Mouse (Mus musculus) heart, postnatal 10 days (tissue): Measurements from ENCODE around the gene Cd46. TPM values are rescaled to one million over a fixed set of nuclear protein-coding genes. Genes with fewer than 3 reads are reported as not detected.

Experiments used
- DNase-seq, 2 experiments: peaks; one replicate each; pipeline ENCODE4 v3.0.0; 2021
- intact Hi-C: fragments of 180-260 bp; cut with DNase I; formaldehyde crosslinking; loops from one replicate; pipeline ENCODE4 v1.15.1; 2025
- total RNA-seq, 2 experiments: library from RNA; stranded (reverse); gene quantifications; 2 replicates each; pipeline ENCODE4 v1.2.3; 2021

The Cd46 gene
- total RNA-seq, 2 experiments from 2014 or later: 1.7 TPM

DNA sequence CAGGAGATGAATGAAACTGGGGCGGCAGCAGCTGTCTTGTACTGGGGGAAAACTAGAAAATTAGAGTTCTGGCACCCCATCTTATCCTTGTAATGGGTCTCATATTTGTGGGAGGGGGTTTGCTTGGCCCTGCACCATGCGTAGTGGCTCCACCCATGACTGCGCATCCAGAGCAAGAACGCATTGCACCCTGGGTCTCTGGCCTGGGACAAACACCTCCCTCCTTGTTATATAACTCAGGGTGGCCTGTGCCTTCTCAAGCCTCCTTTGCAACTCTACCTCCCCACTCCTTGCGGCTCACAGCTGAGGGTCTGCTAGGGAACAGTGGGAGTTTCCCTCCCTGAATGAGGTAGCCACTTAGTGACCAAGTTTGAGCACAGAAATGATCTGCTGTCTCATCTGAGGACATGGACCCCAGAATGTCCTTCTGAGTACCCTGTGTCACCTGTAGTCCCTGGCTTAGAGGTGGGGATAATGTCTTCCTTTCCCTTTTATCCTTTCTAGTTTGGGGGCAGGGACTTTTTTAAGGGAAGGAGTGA lies 72.9 kb downstream of the Cd46 start:
- intact Hi-C loops: no loop called here
- no peak for DNase-seq

DNA sequence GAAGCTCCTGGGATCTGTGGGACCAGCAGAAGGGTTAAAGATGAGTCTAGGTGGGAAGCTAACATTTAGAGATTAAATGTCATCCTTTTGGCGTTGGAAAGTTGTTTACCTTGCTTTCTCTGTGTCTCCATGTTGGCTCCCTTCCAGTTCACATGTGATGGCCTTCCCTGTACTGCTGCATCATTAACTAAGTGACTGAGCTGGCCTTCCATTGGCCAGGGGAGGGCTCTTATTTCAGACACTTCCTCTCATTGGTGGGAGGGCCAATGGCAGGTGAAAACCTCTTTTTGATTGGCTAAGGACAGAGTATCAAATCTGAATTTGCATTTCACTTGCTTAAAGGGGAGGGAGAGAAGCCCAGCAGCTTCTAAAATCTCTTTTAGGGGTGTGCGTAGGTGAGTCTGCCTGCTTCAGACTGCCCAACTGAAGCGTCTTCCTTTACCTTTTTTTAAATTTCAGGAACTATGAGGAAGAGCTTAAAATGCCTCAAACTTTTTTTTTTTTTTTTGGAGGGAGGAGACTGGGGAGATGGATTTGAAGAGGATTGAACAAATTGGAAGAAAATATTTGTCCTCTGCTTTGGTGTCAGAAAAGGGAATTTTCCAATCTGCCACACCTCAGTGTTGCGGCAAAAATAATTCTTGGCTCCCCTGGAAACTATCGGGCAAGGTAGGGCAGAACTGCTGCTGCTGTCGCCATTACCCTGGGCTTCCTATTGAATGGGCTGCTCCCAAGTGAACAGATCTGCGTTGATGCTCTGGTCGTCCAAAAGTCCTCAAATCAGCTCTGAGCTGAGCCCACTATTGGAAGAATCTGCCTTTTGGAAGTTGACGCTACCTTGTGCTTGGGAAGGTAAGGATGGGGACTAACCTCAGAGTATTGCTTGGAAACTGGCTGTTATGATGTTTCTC lies 73.7 kb downstream of the Cd46 start:
- intact Hi-C loops: no loop called here
- peak; percentile 47 to 68 for DNase-seq

DNA sequence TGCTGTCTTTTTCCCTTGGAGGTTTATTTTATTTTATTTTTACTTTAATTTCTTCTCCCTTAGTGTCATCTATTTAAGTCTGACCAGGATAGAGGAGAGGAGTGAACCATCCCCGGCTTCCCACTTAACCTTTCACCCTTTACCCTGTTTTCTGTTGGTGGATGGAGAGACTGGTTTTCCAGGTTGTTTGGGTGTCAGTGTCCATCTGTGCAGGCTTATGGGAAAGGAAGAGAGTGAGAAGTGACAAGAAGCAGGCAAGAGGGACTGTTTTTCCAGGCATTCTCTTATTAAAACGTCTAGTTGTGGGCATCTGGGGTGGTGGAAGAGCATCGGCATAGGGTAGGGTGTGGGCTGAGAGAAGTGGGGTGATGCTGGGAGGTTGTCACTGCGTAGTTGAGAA lies 74.4 kb downstream of the Cd46 start:
- DNase-seq: no peak
- intact Hi-C loops: loop anchor here (2.0 kb wide), 1 partner anchor 41 kb away; no protein-coding TSS in a partner anchor

DNA sequence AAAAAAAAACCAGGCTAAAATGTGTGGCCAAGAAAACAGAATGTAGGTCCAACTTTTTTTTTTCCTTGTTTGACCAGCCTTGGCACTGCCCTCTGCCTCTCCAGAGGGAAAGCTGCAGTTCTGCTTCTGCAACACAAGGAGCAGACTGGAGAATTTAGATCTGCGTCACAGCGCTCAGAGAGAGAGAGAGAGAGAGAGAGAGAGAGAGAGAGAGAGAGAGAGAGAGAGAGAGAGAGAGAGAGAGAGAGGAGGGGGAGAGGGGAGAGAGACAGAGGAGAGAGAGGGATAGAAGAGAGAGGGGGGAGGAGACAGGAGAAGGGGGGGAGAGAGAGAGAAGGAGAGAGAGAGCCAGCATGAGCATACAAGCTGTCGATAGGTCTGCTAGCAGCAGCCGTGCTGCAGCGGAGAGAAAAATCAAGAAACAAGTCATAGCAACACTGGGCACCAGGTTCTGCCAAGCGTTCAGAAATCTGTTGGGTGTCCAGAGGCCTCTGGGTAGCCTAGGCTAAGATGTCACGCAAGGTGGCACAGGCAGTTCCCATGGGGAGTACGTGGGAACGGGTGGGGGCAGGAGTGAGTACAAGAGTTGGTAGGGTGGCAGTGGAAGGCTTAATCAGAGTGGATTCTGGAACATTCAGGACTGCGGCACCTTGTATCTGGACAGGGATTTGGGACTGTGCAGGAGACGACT lies 75.1 kb downstream of the Cd46 start:
- peak; percentile 50 to 60 for DNase-seq
- intact Hi-C loops: loop anchor here (2.0 kb wide), 1 partner anchor 40 kb away; no protein-coding TSS in a partner anchor

DNA sequence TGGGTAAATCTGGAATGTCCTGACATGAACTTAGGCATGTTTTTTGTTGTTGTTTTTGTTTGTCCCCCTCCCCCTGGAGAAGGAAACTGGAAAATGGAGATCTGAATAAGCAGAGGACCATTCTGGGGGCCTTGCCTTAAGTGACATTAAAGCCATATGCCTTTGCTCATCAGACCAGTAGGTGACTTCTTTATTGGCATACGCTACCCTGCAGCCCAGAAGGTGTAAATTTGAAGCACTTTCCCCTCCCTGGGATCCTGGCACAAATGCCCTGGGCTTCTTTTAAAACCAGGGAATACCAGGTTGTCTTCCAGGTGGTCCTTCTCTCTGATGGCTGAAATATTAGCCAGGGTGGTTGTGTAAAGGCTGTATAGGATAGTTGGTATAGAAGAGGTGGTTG lies 76.8 kb downstream of the Cd46 start:
- intact Hi-C loops: no loop called here

DNA sequence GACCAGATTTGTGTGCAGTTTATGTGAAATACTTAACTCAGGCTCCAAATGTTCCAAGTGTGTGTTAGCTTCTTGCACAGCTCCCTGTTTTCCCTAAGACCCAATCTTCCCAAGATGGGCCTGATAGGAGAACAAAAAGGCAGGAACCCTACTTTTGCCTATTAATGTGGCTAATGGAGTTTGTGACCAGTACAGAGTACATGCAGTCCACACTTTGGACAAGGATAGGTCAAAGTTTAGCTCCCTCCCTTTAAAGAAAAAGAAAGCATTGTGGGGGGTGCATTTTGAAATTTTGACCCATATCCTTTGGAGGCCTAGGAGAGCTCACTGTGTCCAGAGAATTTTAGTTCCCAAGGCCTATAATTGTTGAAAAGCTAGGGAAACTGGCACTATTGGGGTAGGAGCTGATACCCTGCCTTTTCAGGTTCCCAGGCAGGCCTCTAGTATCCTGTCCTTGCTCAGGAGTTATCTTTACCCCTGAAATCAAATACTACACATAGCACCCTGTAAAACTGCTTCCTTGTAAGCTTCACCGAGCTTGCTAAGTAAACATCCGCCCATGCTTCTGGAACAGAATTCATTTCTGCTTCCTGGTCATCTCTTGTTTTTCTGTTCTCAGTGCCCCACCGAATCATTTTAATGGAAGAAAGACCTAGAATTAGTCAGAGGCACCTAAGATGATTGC lies 77.7 kb downstream of the Cd46 start:
- DNase-seq: no peak
- intact Hi-C loops: no loop called here

More for the DNA sequence above, 76.8 kb downstream of the Cd46 start:
- DNase-seq: no peak

DNA sequence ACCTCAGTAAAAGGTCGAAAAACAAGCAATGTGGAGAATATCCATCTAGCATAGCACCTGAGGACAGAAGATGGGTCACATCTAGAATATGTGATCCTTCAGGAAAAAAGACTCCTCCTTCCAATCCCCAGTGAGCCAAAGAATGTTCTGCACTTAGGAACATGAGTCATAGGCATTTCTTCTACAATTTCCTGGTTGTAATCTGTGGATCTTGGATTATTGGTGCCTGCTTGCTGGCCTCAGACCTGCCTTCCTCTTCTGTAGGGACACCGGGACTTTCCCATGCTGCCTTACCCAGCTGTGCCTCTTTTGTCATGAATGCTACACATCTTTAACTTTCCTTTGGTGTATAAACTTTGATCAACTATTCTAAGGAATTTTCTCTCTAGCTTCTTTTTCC lies 79.5 kb downstream of the Cd46 start:
- intact Hi-C loops: no loop called here
- no peak for DNase-seq

DNA sequence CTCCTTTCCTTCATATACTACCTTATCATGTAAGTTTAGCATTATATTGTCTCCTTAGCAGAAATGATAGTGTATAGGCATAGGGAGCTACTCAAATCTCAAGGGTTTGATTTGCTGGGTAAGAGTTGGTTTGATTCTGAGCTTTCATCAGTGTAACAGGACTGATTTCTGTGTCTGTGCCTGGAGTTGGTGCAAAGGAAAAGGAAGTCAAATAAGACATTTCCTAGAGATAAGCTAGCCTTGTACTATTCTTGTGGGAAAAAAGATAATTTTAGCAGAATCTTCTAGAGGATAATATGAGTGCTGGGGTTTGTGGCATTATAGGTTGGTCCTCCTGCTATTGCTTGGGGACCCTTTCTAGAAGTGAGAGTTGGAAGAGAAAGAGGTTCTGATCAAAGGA lies 85.8 kb downstream of the Cd46 start:
- DNase-seq: no peak
- intact Hi-C loops: no loop called here

DNA sequence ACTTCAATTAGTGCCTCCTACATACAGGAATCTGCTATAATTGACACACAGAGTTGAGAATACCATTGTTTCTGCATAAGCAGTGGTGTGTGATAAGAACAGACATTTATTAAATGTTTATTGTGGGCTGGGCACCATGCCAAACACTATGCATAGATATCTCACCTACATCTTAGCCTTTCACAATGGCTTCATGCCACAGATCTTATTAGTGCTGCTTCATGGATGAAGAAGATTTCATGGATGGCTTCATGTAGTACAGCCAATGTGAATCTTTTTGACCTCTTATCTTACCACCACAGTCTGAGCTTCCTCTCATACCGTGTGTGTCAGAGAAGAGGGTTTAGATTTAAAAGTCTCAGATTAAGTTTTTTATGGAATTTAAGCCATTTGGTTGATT lies 87.9 kb downstream of the Cd46 start:
- DNase-seq: no peak
- intact Hi-C loops: no loop called here

DNA sequence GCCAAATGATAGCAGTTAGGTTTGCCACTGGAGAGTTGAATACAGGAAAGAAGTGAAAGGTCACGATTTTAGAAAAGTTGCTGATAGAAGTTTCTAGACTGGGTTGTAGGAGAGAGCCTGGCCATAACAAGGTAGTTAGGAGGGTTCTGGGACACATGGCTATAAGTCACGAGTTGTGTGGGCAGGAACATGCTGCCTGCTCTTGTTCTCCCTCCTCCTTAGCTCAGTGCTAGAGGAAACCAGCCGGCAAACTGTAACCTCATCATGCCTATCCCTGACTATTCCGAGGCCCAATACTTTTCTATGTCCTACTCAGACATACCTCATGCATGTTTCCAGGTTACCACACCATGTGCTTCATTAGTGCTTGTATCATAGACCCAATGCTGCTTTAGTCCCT lies 88.7 kb downstream of the Cd46 start:
- DNase-seq: no peak
- intact Hi-C loops: no loop called here

DNA sequence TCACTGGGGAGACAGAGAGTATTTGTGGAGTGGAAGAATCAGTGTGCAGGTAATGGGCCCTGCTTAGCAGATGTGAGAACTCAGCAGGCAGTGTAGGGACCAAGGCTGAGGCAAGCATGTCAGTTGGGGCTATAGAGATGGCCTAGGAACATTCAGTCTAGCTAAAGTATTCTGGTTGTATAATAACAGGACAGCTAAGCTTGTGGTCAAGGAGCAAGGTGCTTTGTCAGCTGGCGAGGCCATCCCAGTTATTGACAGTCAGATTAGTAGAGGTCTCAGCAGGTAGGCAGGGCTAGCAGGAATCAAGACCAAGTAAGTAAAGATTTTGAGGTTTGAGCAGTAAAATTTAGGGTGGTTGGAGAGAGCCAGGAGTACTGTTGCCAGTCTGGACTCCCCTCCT lies 93.7 kb downstream of the Cd46 start:
- DNase-seq: no peak
- intact Hi-C loops: no loop called here

DNA sequence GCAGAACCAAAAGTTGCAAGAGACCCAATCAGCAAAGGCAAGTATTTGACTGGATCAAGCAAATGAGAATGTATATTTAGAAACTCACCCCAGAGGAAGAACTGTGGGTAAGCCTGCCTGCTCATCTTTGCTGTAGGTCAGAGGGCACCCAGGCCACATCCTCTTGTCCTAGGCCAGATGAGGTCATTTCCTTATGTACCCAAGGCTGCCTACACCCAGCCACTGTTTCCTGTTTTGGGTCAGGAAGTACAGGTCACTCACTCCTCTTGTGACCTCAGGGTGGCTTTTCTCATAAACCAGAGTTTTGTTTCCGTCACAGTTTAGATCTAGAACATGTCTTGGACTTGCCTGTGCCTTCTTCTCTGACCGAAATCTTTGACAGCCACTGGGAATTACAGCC lies 96.9 kb downstream of the Cd46 start:
- DNase-seq: peak in 1 of 2 experiments; percentile 35
- intact Hi-C loops: no loop called here

DNA sequence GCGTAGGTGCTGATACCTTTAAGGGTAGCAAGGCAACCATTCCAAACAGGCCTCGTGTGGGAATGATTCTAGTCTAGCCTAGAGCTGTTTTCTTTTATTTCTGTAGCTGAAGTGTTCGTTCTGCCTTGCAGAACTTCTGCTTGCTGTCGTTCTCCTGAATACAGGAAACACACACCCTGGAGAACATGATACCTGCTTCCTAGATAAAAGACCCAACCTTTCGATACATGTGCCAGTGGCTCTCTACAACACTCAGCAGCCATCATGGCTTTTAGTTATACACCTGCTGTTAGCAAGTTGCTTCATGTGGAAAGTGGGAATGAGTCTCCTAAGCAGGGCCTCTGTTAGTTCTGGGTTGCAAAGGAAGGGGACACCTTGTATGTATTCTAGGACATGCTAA lies 97.8 kb downstream of the Cd46 start:
- intact Hi-C loops: no loop called here
- DNase-seq: no peak

DNA sequence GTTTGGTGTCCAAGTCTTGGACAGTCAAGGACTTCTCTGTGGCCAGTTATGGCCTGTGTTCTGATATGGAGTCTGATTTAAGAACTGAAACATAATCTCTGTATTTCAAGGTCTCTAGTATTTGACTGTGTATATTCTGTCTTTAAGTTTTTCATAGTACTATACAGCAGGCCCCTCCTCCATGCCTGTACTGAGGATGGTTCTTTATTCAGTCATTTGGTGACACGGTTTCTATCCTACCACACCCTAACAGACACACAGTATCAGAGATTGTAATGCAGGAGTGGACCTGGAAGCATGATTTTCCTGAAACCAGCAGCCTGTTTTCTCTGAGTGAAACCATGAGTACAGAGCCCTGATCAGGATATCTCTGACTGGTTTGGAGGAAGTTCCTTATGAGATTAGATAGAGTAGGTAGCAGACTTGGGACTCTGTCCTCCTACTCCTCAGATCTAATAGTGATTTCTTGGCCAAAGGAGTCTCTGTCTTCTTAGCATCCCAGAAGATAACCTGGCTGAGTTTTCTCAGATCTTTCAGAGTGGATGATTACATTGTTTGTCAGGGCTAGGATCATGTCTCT lies 98.5 kb downstream of the Cd46 start:
- intact Hi-C loops: no loop called here
- DNase-seq: no peak

DNA sequence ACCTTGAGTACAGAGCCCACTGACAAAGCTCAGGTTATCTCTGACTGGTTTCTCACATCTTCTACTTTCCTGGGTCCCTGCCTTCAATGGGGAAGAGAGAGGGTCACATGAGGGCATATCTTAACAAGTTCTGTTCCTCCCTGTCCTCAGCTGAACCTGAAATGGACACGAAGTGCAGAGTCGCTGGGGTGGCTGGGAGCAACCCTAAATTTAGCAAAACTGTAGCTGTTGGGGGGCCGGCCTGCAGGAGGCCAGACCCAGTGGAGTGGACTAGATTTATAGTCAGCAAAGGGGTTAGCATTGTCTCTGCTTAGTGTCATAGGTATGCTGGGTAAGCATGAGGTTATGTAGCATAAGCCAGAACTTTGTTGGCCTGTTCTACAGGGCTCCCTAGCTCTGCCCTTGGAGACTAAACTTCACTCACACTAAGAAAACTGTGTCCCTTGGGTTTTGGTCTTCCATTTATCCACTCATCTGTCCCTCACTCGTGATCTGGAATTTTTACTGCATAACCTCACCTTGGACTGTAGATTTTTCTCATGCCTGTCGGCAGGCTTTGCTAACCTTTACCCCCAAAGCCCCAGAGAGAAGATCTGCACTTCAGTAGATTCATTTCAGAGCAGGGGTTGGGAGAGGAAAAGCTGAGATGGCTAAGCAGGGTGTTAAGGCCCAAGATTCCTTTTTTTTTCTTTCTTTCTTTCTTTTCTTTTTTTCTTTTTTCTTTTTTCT lies 99.3 kb downstream of the Cd46 start:
- DNase-seq: peak; percentile 42 to 61
- intact Hi-C loops: no loop called here

DNA sequence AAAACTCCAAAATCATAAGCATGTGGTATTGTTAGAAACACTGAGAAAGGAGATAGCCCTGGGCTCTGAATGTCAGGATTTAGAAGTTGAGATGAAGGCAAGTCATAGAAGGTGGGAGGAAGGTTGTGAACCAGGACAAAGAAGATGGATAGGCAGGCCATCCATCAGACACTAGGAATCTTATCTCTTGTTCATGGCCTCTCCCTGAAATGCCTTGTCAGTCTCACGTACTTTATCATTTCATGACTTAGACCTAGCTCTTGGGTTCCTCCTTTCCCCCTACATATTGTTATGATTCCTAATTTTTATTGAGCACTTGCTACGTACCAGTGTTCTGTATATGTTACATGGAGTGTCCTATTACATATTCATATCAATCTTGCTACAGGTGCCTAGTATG lies 100.4 kb downstream of the Cd46 start:
- intact Hi-C loops: no loop called here
- no peak for DNase-seq

DNA sequence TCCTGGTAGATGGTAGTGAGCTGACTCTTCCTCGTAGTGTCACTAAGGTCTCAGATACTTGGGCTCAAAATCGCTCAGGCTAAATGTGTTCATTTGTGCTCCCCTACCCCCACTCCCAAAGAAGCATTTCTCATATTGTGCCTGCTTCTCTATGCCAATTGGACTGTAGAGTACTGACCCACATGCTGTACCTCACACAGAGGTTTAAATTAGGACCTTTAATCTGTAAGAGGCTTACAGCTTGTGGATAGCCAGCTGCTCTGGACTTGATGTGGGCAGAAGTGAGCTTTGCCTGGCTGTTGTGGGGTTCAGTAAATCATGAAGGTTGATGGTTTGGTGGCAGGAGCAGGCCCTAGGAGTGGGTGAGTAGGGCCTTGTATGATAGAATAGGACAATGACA lies 101.1 kb downstream of the Cd46 start:
- intact Hi-C loops: no loop called here
- DNase-seq: no peak

DNA sequence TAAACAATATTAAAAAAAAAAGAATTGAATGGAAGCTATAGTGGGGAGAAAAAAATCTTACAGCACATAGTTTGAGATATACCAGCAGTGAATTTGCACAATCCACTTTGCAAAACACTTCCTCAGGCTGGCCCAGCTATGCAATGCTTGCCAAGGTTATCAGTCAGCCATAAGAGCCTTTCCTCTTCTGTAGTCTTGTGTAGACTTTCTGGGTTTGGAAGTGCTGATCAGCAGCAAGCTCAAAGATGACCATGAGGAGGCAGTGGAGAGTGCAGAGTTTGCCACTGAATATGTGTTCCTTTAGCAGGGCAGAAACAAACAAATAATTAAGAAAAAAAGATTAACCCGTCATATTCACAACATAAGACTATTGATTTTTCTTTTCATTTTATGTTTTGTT lies 103.0 kb downstream of the Cd46 start:
- intact Hi-C loops: no loop called here
- no peak for DNase-seq
